Mouse (Mus musculus) intestine, embryonic 15.5 days (tissue): Measurements from ENCODE around the gene Cdkn2d. TPM values are rescaled to one million over a fixed set of nuclear protein-coding genes. Genes with fewer than 3 reads are reported as not detected.
"Not testable (repeated sequence)": the region's sequence is repeated elsewhere in the genome, so short reads cannot be mapped to it uniquely, and the experiment has no call there.

Experiments
- ATAC-seq: fragments of 200-750 bp; cut with Nextera tagmentation; 2 replicates; pipeline ENCODE4 v1.8.0; 2017; ENCODE audit warnings: moderate TSS enrichment, moderate library complexity
- H3K27ac ChIP-seq: fragments of 300-500 bp; sonication (generic); 2 replicates; pipeline ENCODE4 v1.5.1; 2015; ENCODE audit warnings: mild to moderate bottlenecking, inconsistent platforms
- H3K27me3 ChIP-seq: fragments of 300-500 bp; sonication (generic); replicated peaks from 2 replicates; pipeline ENCODE4 v1.6.1; 2015; ENCODE audit warnings: inconsistent platforms
- H3K36me3 ChIP-seq: fragments of 300-500 bp; sonication (generic); 2 replicates; pipeline ENCODE4 v1.6.1; 2015; ENCODE audit warnings: inconsistent platforms
- H3K4me1 ChIP-seq: fragments of 300-500 bp; sonication (generic); replicated peaks from 2 replicates; pipeline ENCODE4 v1.6.1; 2015; ENCODE audit warnings: inconsistent platforms
- H3K4me2 ChIP-seq: fragments of 300-500 bp; sonication (generic); replicated peaks from 2 replicates; pipeline ENCODE4 v1.6.1; 2015; ENCODE audit warnings: mild to moderate bottlenecking, inconsistent platforms
- H3K4me3 ChIP-seq: fragments of 300-500 bp; sonication (generic); replicated peaks from 2 replicates; pipeline ENCODE4 v1.5.1; 2015; ENCODE audit warnings: inconsistent platforms
- H3K9ac ChIP-seq: fragments of 300-500 bp; sonication (generic); 2 replicates; pipeline ENCODE4 v1.6.1; 2015; ENCODE audit warnings: inconsistent platforms
- H3K9me3 ChIP-seq: fragments of 300-500 bp; sonication (generic); 2 replicates; pipeline ENCODE4 v1.6.1; 2016; ENCODE audit warnings: inconsistent platforms
- WGBS: fragments of 180-500 bp; shearing (Covaris S2); methylation state at CpG from one replicate; pipeline ENCODE4 v1.1.7; 2015; 5-methylcytosine and 5-hydroxymethylcytosine counted together
- polyA plus RNA-seq: library from polyadenylated mRNA; unstranded; fragments of >200 nt; fragmentation: Nextera tagmentation; extraction: Ambion mirVana; gene quantifications from 2 replicates; pipeline ENCODE4 v1.2.1, GENCODE M21; 2015

Cdkn2d gene
- polyA plus RNA-seq, 1 experiment from 2014 or later: 42.1 TPM

- not testable (repeated sequence) for ATAC-seq, H3K4me3 ChIP-seq, H3K9ac ChIP-seq, H3K27ac ChIP-seq, H3K4me2 ChIP-seq, H3K9me3 ChIP-seq, H3K27me3 ChIP-seq
- 86% methylated on average over 5 of the region's 5 CpGs for WGBS
- Histone ChIP-seq H3K36me3 (peaks cover 57% of the 10 kb centered on the region), H3K4me1 (peaks cover 14% of the 10 kb centered on the region)
These were observed 21.6 kb downstream of the Cdkn2d start for GRCm38 (mm10) chr9:21269590-21269989.

GRCm38 (mm10) chr9:21268305-21268704 lies 22.9 kb downstream of the Cdkn2d start:
- no peaks in the 10 kb centered on the region for H3K27me3 ChIP-seq
- H3K27ac ChIP-seq: no peak overlapping the region
- no peak overlapping the region for H3K4me3 ChIP-seq
- no peak overlapping the region for H3K4me2 ChIP-seq
- no peaks in the 10 kb centered on the region for H3K9me3 ChIP-seq
- no peak overlapping the region for H3K9ac ChIP-seq
- no peak for ATAC-seq
- peaks cover 18% of the 10 kb centered on the region for H3K4me1 ChIP-seq
- peaks cover 47% of the 10 kb centered on the region for H3K36me3 ChIP-seq
- 92% methylated on average over 16 of the region's 16 CpGs for WGBS

DNA sequence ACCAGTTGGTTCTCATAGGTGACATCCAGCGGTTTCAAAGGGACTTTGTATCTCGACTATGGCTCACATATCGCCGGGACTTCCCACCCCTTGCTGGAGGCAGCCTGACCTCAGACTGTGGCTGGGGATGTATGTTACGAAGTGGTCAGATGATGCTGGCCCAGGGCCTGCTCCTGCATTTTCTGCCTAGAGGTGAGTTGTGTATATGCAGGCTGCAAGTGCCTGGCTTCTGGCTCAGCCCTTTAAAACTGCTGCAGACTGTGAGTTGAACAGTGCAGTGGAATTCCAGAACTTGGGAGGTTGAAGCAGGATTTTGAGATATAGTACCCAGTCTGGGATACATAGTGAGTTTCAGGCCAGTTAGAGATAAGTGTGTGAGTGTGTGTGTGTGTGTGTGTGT lies 24.3 kb downstream of the Cdkn2d start:
- Histone ChIP-seq H3K4me3 (peak overlapping the region; percentile 61; the same call in 1 of the 2 replicates), H3K4me1 (peaks cover 18% of the 10 kb centered on the region), H3K4me2 (peak overlapping the region; percentile 73), H3K27ac (no peak overlapping the region), H3K36me3 (peaks cover 33% of the 10 kb centered on the region), H3K27me3 (no peaks in the 10 kb centered on the region), H3K9ac (peak overlapping the region; percentile 68; the same call in 1 of the 2 replicates), H3K9me3 (no peaks in the 10 kb centered on the region)
- 86% methylated on average over 5 of the region's 5 CpGs for WGBS
- no peak for ATAC-seq

GRCm38 (mm10) chr9:21265611-21266010 lies 25.6 kb downstream of the Cdkn2d start:
- Histone ChIP-seq H3K36me3 (peaks cover 23% of the 10 kb centered on the region), H3K9ac (peak overlapping the region; percentile 68), H3K9me3 (no peaks in the 10 kb centered on the region), H3K4me1 (peaks cover 18% of the 10 kb centered on the region), H3K4me2 (peak overlapping the region; percentile 73), H3K4me3 (peak overlapping the region; percentile 61), H3K27ac (peak overlapping the region; percentile 52), H3K27me3 (no peaks in the 10 kb centered on the region)
- peak; percentile 46 for ATAC-seq
- WGBS: 5% methylated on average over 11 of the region's 11 CpGs

- Histone ChIP-seq H3K9me3 (no peaks in the 10 kb centered on the region), H3K27me3 (no peaks in the 10 kb centered on the region), H3K4me1 (peaks cover 18% of the 10 kb centered on the region), H3K4me3 (peak within 1 kb of the TSS; percentile 61), H3K9ac (peak within 1 kb of the TSS; percentile 68), H3K27ac (peak within 1 kb of the TSS; percentile 52), H3K36me3 (peaks cover 17% of the 10 kb centered on the region), H3K4me2 (peak within 1 kb of the TSS; percentile 73)
- WGBS: under 1% methylated on average over 42 of the region's 49 CpGs
- ATAC-seq: peak; percentile 98
These were observed 26.1 kb downstream of the Cdkn2d start, which contains the start of gene Atg4d for GRCm38 (mm10) chr9:21265000-21265561. TSS of gene Atg4d (plus strand) at chr9:21265293.

DNA sequence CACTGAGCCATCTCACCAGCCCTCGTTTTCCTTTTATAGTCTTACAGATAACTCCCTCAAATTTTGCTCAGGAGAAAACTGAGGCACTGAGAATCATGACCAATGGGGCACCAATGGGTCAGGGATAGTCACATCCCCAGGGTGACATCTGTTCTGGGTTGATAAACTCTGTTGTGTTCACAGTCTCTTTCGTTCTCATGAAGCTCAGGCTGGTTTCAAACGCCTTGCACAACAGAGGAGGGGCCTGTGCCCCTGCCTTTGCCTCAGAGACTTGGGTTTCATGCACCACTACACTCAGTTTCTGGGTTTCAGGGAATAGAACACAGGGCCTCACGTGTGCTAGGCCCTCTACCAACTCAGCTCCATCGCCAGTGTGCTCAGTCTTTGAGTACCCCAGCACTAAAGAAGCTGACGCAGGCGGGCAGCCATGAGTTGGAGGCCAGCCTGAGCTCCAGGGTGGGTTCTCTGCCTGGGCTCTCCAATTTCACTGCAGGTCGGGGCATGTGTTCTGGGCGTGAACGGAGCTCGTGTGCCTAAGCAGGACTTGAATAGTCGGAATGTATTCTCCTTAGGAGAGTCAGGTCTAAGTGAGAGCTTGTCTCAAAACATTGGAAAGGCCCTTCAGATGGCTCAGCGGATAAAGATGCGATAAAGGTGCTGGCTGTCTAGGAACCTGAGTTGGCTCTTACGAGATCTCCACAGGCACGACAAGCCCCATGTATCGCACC lies 26.8 kb downstream of the Cdkn2d start:
- H3K27ac ChIP-seq: peak overlapping the region; percentile 51
- WGBS: 19% methylated on average over 17 of the region's 17 CpGs
- H3K27me3 ChIP-seq: no peaks in the 10 kb centered on the region
- H3K9me3 ChIP-seq: no peaks in the 10 kb centered on the region
- peak overlapping the region; percentile 61 for H3K4me3 ChIP-seq
- ATAC-seq: peak; percentile 2
- peak overlapping the region; percentile 29; the same call in 1 of the 2 replicates for H3K9ac ChIP-seq
- peaks cover 13% of the 10 kb centered on the region for H3K36me3 ChIP-seq
- peak overlapping the region; percentile 73 for H3K4me2 ChIP-seq
- H3K4me1 ChIP-seq: peaks cover 18% of the 10 kb centered on the region

- Histone ChIP-seq H3K9me3 (no peaks in the 10 kb centered on the region), H3K36me3 (0 out of 2 replicates have a peak, but pooled peaks cover 2% of the 10 kb centered on the region), H3K4me1 (peaks cover 16% of the 10 kb centered on the region), H3K9ac (no peak overlapping the region), H3K27ac (no peak overlapping the region), H3K4me2 (no peak overlapping the region), H3K4me3 (no peak overlapping the region), H3K27me3 (0 out of 2 replicates have a peak, but pooled peaks cover 3% of the 10 kb centered on the region)
- 49% methylated on average over 2 of the region's 2 CpGs for WGBS
- ATAC-seq: no peak
These were observed 29.4 kb downstream of the Cdkn2d start for GRCm38 (mm10) chr9:21261831-21262230.

GRCm38 (mm10) chr9:21260491-21261040 lies 30.6 kb downstream of the Cdkn2d start:
- H3K9me3 ChIP-seq: no peaks in the 10 kb centered on the region
- WGBS: 76% methylated on average over 6 of the region's 6 CpGs
- H3K4me1 ChIP-seq: peaks cover 4% of the 10 kb centered on the region
- H3K27ac ChIP-seq: no peak overlapping the region
- no peaks in the 10 kb centered on the region for H3K36me3 ChIP-seq
- no peak overlapping the region for H3K9ac ChIP-seq
- H3K4me3 ChIP-seq: no peak overlapping the region
- no peak overlapping the region for H3K4me2 ChIP-seq
- no peak for ATAC-seq
- 0 out of 2 replicates have a peak, but pooled peaks cover 3% of the 10 kb centered on the region for H3K27me3 ChIP-seq

- H3K27ac ChIP-seq, H3K4me3 ChIP-seq, H3K9me3 ChIP-seq, ATAC-seq, H3K4me2 ChIP-seq, H3K36me3 ChIP-seq, H3K9ac ChIP-seq, H3K4me1 ChIP-seq: not testable (repeated sequence)
- WGBS: 81% methylated on average over 4 of the region's 4 CpGs
- peaks cover 18% of the 10 kb centered on the region for H3K27me3 ChIP-seq
These were observed 34.9 kb downstream of the Cdkn2d start for GRCm38 (mm10) chr9:21256349-21256748.

DNA sequence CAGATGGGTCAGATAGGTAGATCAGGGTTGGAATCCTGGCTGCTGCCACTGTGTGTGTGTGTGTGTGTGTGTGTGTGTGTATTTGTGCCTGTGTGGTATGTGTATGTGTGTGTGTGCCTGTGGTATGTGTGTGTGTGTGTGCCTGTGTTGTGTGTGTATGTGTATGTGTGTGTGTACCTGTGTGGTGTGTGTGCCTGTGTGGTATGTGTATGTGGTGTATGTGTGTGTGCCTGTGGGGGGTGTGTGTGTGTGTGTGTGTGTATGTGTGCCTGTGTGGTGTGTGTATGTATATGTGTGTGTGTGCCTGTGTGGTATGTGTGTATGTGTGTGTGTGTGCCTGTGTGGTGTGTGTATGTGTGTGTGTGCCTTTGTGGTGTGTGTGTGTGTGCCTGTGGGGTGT lies 36.5 kb downstream of the Cdkn2d start:
- no peak for ATAC-seq
- Histone ChIP-seq H3K27me3 (peaks cover 35% of the 10 kb centered on the region), H3K4me1 (0 out of 2 replicates have a peak, but pooled peaks cover under 1% of the 10 kb centered on the region), H3K4me2 (no peak overlapping the region), H3K36me3 (no peaks in the 10 kb centered on the region), H3K4me3 (no peak overlapping the region), H3K27ac (no peak overlapping the region), H3K9me3 (no peaks in the 10 kb centered on the region), H3K9ac (no peak overlapping the region)

- 57% methylated on average over 13 of the region's 13 CpGs for WGBS
- peaks cover 8% of the 10 kb centered on the region; the same call in 1 of the 2 replicates for H3K4me1 ChIP-seq
- no peaks in the 10 kb centered on the region for H3K9me3 ChIP-seq
- no peak; the same call in 1 of the 2 replicates for ATAC-seq
- no peak overlapping the region for H3K4me2 ChIP-seq
- H3K4me3 ChIP-seq: no peak overlapping the region
- no peaks in the 10 kb centered on the region for H3K36me3 ChIP-seq
- peaks cover 61% of the 10 kb centered on the region for H3K27me3 ChIP-seq
- H3K9ac ChIP-seq: no peak overlapping the region
- no peak overlapping the region for H3K27ac ChIP-seq
These were observed 40.0 kb downstream of the Cdkn2d start for GRCm38 (mm10) chr9:21251116-21251735.

GRCm38 (mm10) chr9:21250509-21250908 lies 40.7 kb downstream of the Cdkn2d start:
- no peaks in the 10 kb centered on the region for H3K9me3 ChIP-seq
- ATAC-seq: no peak
- no peak overlapping the region for H3K4me3 ChIP-seq
- no peak overlapping the region for H3K4me2 ChIP-seq
- H3K4me1 ChIP-seq: peaks cover 8% of the 10 kb centered on the region; the same call in 1 of the 2 replicates
- no peak overlapping the region for H3K9ac ChIP-seq
- H3K36me3 ChIP-seq: no peaks in the 10 kb centered on the region
- WGBS: 57% methylated on average over 2 of the region's 2 CpGs
- H3K27ac ChIP-seq: no peak overlapping the region
- peaks cover 68% of the 10 kb centered on the region for H3K27me3 ChIP-seq
